31 mouse cellular contexts compared by ENCODE assay signal in the genomic region with DNA sequence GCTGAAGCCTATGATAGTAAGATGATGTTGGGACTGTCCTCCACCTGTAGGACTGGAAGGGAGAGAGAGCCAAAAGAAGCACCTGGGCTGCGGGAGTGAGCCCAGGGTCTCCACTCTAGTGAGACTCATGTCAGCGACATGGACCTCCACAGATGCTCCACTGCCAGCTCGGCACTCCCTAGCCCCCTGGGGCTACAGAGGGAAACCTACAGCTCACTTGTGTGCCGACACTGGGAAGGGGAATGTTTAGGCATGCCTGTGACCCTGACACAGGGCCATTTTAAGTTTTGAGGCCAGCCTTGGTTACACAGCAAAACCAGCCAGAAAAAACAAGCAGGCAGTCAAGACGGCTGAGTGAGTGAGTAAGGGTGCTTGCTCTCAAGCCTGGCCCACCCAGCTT. TPM values are rescaled to one million over a fixed set of nuclear protein-coding genes. Genes with fewer than 3 reads are reported as not detected.
"Had no signal": no experiment of that assay in that cellular context is flagged by ENCODE, and none has a peak within 500 bp of the region (broad histone marks: within the 10 kb centered on the region; RNA-seq: fewer than 3 reads in every experiment).

No protein-coding gene starts in this region.

- H3K4me3 ChIP-seq: limb, embryonic 10.5 days; limb, embryonic 12.5 days; limb, embryonic 13.5 days; limb, embryonic 15.5 days; liver, embryonic 12.5 days; liver, embryonic 13.5 days; liver, embryonic 15.5 days; lung, embryonic 15.5 days; midbrain, embryonic 10.5 days; midbrain, embryonic 13.5 days; midbrain, embryonic 15.5 days; myocyte; neural tube, embryonic 12.5 days; neural tube, embryonic 13.5 days had no signal

- H3K4me2 ChIP-seq: limb, embryonic 12.5 days; limb, embryonic 13.5 days; limb, embryonic 15.5 days; liver, embryonic 11.5 days; liver, embryonic 12.5 days; liver, embryonic 13.5 days; liver, embryonic 15.5 days; lung, embryonic 14.5 days; lung, embryonic 15.5 days; midbrain, embryonic 11.5 days; midbrain, embryonic 13.5 days; midbrain, embryonic 15.5 days; neural tube, embryonic 12.5 days; neural tube, embryonic 13.5 days had no signal

- ATAC-seq: liver, embryonic 12.5 days; liver, postnatal 0 days; lung, postnatal 0 days; midbrain, embryonic 13.5 days; midbrain, embryonic 15.5 days had no signal

- H3K27me3 ChIP-seq: limb, embryonic 12.5 days; limb, embryonic 13.5 days; limb, embryonic 15.5 days; liver, embryonic 12.5 days; liver, embryonic 13.5 days; liver, embryonic 15.5 days; lung, embryonic 15.5 days; megakaryocyte, embryonic 14.5 days; midbrain, embryonic 13.5 days; midbrain, embryonic 15.5 days; neural tube, embryonic 12.5 days; neural tube, embryonic 13.5 days had no signal

- H3K9ac ChIP-seq: limb, embryonic 12.5 days; limb, embryonic 13.5 days; limb, embryonic 15.5 days; liver, embryonic 12.5 days; liver, embryonic 13.5 days; liver, embryonic 14.5 days; liver, embryonic 15.5 days; liver, postnatal 0 days; lung, embryonic 14.5 days; lung, embryonic 15.5 days; midbrain, embryonic 13.5 days; midbrain, embryonic 15.5 days; neural tube, embryonic 12.5 days; neural tube, embryonic 13.5 days had no signal

- DNase-seq: liver, embryonic 13.5 days; lung, adult 18-20 months had no signal

- H3K27ac ChIP-seq: limb, embryonic 10.5 days; limb, embryonic 12.5 days; limb, embryonic 13.5 days; limb, embryonic 15.5 days; liver, embryonic 12.5 days; liver, embryonic 13.5 days; liver, embryonic 14.5 days; liver, embryonic 15.5 days; lung, embryonic 15.5 days; macrophage; midbrain, embryonic 10.5 days; midbrain, embryonic 13.5 days; midbrain, embryonic 15.5 days; neural tube, embryonic 12.5 days; neural tube, embryonic 13.5 days had no signal

- H3K9me3 ChIP-seq: limb, embryonic 10.5 days; limb, embryonic 12.5 days; limb, embryonic 13.5 days; limb, embryonic 15.5 days; liver, embryonic 12.5 days; liver, embryonic 13.5 days; liver, embryonic 15.5 days; lung, embryonic 15.5 days; megakaryocyte, embryonic 14.5 days; midbrain, embryonic 10.5 days; midbrain, embryonic 13.5 days; midbrain, embryonic 15.5 days; neural tube, embryonic 12.5 days; neural tube, embryonic 13.5 days had no signal

RNA-seq across cellular contexts. Expression of gene Gm49318, which starts 3.9 kb away (rescaled TPM):
- polyA plus RNA-seq: limb, embryonic 10.5 days; limb, embryonic 11.5 days; limb, embryonic 12.5 days; limb, embryonic 13.5 days; limb, embryonic 14.5 days; limb, embryonic 15.5 days; liver, adult 2 months; liver, embryonic 11.5 days; liver, embryonic 12.5 days; liver, embryonic 13.5 days; liver, embryonic 14.5 days; liver, embryonic 15.5 days; liver, embryonic 16.5 days; liver, postnatal 0 days; lung, adult 2 months; lung, embryonic 14.5 days; lung, embryonic 15.5 days; lung, embryonic 16.5 days; lung, postnatal 0 days; macrophage; midbrain, embryonic 10.5 days; midbrain, embryonic 11.5 days; midbrain, embryonic 13.5 days; midbrain, embryonic 14.5 days; midbrain, embryonic 15.5 days; myocyte; neural tube, embryonic 11.5 days; neural tube, embryonic 12.5 days; neural tube, embryonic 13.5 days had no signal

RNA-seq across cellular contexts. Expression of gene Elavl3, which starts 15.4 kb away (rescaled TPM):
- polyA plus RNA-seq: liver, adult 2 months; liver, postnatal 0 days; macrophage had no signal

RNA-seq across cellular contexts. Expression of gene Cnn1, which starts 31.8 kb away (rescaled TPM):
- polyA plus RNA-seq: macrophage had no signal
